Mouse (Mus musculus) thymus, postnatal 36 days (tissue): ENCODE measurements around the gene Garem2.

Source experiments
- DNase-seq, 2 experiments: peaks; one replicate each; pipeline ENCODE4 v3.0.0; 2022; ENCODE audit warnings: mixed read lengths in 2 of 2

The Garem2 gene

DNA sequence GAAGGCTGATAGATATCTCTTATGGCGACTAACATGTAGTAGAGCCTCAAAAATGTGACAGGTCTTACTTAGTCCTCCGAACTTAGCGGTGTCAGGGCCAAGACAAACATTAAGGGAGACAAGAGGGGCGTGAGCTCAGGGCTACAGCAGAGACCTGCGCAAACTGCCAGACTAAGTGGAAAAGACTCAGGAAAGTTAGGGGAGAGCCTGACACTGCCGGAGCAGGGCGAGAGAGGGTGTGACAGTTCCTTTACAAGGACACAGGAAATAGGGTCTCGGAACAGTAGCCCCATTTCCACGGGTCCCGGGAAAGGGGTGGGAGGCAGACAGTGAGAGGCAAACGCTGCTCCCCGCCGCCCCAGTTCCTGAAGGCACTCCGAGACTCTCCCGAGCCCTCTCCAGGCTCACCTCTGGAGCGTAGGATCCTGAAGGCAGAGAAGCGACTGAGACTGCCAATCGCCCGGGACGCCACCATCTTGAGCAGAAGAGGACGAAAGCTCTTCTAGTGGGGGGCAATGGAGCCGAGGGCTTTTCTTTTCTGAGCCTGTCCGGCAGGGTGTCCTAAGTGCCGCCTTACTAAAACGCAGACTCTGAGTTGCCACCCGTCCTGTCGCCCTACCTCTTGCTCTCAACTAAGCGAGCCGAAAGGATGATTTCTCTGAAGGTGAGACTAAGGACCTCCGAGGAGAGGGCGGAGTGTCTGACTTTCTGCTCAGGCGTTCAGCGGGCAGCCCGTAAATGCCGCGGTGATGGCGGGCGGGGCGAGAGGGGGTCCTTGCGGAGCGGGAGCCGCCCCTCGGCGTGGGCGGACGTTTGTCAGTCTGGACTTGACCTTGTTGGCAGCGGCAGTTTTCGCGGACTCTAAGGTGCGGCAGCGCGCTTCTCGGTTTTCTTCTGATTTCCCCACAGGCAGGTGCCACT lies 49.8 kb downstream of the Garem2 start, which contains the start of the genes Hadha and Hadhb:
Hadha (minus strand) TSS at position 689 of the 921 bp plus-strand sequence.
Hadhb (plus strand) TSS at position 775 of the 921 bp plus-strand sequence.
- peak; percentile 91 to 96 for DNase-seq

- no peak for DNase-seq
These were observed 50.4 kb downstream of the Garem2 start for GRCm38 (mm10) chr5:30155395-30155792.

- no peak for DNase-seq
These were observed 51.1 kb downstream of the Garem2 start for GRCm38 (mm10) chr5:30155821-30156629.

GRCm38 (mm10) chr5:30159601-30160000 lies 54.6 kb downstream of the Garem2 start:
- DNase-seq: no peak

- no peak for DNase-seq
These were observed 56.9 kb downstream of the Garem2 start for GRCm38 (mm10) chr5:30161836-30162235.

GRCm38 (mm10) chr5:30162339-30162738 lies 57.4 kb downstream of the Garem2 start:
- DNase-seq: no peak

DNA sequence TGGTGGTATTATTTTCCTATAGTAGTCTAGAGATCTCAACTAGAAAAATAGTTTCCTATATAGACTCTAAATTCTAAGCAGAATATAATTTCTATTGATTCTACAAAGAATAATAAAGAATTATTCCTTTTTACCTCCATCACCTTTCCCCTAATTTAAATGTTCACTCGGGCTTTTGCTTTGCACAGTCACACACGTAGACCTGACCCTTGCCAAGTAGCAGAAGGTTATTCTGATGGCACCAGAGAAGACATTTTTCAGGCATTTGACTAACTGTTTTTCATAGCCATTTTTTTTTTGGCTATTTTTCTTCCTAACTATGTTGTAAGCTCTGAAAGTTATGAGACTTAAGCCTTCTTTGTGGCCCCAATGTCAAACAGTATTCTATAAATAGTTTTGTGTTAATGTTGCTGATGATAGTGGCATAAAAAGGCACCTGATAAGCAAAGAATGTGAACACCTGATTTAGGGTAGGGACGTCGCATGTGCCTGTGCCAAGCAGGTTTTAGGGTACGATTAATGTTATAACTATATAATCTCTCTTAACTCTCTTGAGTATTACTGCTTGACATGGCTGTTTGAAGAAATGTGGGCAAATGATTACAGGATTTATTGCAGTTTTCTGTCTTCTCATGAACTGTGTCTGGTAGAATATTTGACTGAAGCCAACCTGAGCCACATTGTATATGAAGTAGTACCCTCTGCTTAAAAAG lies 60.4 kb downstream of the Garem2 start:
- no peak for DNase-seq
